Mouse (Mus musculus) heart, adult 9 months (tissue): ENCODE measurements around the gene Rnf114.

Experiments
- DNase-seq, 2 experiments: peaks; one replicate each; pipeline ENCODE4 v3.0.0; 2022; ENCODE audit warnings: low spot score in 2 of 2

Rnf114 gene

DNA sequence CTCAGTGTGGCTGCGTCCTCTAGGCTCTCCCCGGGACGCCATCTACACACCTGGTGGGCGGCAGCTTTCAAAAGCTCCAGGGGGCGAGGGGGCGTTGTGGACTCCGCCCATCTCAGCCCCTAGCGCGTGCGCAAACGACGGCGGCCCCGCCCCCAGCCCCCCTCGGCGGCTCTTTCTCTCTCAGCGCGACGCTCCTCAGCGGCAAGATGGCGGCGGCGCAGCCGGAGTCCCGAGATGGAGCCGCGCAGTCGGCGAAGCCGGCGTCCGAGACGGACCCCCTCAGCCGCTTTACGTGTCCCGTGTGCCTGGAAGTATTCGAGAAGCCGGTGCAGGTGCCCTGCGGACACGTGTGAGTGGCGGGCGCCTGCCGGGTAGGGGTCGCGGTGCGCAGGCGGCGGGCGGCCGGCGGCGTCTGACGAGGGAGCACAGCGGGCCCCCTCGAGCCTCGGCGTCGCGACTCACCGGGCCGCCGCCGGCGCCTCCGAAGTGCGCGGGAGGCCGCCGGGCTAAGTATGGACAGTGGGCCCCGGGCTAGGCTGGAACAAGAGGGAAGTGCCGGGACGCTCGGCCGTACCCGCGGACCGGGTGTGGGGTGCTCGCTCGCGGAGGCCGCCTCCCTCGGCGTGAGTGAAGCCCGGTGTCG is 10.9 kb downstream of the Rnf114 start:
- DNase-seq, result peak; percentile 82 to 86

DNA sequence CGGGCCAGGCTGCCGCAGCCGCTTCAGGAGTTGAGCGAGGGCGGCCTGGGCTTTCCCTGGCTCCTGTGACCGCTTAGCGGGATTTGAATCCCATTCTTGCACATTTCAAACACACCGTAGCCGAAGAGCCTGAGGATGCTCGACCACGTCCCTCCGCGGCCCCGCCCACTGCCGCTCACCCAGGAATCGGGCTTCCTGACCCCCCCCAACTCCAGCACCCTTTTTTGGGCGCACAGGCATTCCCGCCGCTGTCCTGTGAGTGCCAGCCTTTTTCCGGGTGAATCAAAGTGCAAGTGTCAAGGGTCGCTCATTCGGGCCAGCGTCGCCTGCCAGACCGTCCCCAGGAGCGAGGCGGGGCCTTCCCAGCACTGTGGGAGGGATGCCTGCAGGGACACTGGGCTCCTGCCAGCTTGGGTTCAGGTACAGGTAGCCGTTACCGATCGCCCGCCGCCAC is 11.5 kb downstream of the Rnf114 start:
- peak; percentile 55 to 64 for DNase-seq

DNA sequence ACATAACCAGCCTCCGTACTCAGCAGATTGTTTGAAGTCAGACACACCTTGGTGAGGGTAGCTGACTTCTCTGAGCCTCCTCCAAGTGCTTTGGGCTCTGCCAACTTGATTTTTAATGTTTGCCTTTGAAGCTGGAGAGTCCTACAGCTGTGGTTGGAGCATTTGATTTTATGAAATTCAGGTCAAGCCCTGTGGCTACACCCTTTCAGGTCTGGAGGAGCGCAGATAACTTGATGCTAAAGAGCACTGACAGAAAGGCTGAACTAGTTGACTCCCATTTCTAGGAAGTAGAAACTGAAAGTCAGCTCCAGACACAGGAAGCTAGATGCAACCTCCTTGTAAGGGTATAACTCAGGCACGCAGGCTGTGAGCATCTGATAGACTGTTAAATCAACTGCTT is 12.7 kb downstream of the Rnf114 start:
- no peak for DNase-seq

DNA sequence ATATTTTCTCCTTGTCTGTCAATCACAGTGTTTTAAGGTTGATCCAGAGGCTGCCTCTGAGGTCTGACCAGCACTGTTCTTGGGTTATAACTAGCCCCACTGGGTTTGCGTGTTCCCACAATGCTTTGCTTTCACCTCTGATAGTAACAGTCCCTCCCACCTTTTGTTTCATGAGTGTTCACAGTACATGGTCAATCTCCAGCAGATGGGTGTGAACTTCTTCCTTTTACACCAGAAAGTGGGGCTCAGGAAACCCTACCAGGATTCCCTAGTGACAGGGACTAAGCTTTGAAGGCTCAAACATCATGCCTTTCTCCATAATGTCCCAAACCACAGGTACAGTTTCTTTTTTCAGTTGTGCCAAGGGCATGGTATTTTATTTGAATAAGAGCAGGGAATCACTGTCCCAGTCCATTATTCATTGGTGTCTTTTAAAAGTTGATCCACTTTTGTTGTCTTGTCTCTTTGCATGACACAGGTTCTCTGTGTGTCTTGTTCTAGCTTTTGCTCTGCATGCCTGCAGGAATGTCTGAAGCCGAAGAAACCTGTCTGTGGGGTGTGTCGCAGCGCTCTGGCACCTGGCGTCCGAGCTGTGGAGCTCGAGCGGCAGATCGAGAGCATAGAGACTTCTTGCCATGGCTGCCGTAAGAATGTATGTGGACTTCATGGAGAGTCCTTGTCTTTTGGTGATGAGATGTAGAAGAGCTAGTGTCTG is 14.3 kb downstream of the Rnf114 start:
- no peak for DNase-seq

DNA sequence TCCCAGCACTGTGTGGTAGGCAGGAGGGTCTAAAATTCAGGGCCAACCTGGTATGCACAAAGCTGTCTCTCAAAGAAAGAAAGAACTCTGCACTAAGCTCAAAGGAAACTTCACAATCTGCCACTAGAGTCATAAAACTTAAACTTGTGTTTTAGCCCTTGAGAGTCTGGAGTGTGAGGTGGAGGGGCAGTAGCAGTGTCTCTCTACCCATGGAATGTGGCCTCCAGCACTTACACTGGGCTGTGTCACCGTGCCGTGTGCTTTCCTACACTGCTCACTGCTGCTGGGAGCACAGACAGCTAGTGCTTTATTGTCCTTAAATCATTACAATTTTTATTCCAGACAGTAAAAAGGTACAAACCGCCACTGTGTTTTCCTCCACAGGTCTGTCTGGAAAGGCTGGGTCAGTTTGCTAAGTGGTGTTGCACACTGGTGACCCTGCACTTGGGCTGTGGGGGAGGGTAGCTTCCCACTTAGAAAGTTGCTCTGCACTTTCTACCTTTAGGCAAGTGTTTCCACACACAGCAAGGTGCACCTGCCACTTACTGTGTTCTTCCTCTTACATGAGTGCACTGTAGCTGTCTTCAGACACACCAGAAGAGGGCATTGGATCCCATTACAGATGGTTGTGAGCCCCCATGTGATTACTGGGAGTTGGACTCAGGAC is 15.4 kb downstream of the Rnf114 start:
- no peak for DNase-seq

DNA sequence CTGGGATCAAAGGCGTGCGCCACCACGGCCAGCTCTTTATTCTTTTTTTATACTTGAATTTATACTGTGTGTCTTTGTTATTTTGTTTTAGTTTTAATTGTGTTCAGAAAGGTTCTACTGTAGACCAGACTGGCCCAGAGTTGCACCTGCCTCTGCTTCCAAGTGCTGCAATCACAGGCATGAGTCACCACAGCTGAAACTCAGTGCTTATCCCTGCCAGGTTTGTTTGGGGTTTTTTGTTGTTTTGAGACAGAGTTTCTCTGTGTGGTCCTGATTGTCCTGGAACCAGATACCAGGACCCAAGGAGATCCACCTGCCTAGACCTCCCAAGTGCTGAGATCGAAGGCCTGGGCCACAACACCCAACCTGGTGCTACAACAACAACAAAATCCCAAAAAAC is 16.1 kb downstream of the Rnf114 start:
- no peak for DNase-seq

DNA sequence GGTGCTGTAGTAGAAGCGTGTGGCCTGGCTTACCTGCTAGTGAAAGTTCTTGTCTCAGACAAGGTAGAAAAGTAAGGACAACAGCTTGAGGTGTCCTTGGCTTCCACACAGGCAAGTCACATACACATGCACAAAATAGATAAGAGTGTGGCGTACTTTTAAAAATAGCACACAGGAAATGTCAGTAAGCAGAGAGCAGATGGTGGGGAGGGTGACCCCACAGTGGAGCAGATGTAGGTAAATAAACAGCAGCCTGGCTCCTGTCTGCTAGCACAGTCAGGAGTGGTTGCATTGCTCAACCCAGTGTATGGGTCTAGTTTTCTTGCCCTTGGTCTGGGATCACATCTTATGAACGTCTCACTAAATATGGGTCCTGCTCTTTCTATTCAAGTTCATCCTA is 18.0 kb downstream of the Rnf114 start:
- peak in 1 of 2 experiments; percentile 58 for DNase-seq

DNA sequence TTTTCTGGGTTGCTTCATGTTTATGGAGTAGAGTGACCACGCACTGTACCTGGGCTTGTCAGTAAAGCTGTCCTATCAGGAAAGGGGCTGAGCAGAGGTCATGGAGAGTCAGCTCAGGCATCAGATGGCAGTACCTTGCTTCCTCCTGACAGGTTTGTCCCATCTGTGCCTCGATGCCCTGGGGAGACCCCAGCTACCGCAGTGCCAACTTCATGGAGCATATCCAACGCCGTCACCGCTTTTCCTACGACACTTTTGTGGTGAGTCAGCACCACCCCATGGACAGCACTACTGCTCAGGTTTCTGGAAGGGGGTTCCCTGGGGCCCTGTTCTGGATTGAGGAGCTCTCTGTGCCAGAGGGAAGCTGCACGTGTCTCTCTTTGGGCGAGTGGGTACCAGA is 19.9 kb downstream of the Rnf114 start:
- DNase-seq, result no peak

DNA sequence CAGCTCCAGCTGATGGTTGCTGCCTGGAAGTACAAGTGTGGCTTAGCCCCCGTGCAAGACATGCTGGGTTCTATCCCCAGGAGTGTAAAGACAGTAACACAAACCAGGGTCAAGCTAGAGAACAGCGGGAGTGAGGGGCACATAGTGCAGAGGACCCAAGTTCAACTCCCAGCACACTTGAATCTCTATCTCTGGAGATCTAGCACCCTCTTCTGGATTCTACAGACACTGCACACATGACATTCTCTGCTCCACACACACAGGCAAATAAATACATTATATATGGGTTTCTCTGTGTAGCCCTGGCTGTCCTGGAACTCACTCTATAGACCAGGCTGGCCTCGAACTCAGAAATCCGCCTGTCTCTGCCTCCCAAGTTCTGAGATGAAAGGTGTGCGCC is 20.5 kb downstream of the Rnf114 start:
- DNase-seq, result no peak

DNA sequence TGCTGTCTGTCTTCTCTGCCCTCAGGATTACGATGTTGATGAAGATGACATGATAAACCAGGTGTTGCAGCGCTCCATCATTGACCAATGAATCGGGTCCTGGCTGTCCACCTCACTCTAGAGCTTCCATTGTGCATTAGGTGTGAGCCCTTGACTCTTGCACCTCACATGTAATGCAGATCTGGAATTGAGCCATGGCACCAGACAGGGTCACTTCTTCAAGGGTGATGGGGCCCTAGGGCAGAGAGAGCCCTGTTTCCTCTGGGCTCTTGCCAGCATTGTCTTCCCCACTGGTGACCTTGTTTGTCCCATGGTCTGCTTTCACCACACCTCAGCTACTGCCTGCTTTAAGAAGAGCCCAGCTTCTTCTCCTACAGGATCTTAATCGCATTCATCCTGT is 22.2 kb downstream of the Rnf114 start:
- DNase-seq, result no peak

DNA sequence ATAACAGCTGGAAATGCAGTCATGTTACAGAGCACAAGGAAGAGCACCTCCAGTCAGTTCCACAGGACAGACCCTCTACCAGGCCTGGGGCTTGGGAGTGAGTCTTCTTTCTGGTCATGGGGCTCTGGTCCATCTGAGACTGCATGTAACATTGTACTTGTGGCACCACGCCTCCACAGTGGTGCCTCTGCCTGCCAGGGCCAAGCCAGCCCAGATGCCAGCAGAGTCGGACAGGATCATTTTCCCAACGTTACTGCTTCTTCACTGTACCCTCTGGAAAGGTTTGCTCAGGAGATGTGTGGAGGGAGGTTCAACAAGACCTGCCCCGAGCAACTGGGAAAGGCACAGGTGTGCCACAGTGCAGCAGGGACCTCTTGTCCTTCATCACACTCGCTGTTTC is 23.2 kb downstream of the Rnf114 start:
- DNase-seq, result no peak

DNA sequence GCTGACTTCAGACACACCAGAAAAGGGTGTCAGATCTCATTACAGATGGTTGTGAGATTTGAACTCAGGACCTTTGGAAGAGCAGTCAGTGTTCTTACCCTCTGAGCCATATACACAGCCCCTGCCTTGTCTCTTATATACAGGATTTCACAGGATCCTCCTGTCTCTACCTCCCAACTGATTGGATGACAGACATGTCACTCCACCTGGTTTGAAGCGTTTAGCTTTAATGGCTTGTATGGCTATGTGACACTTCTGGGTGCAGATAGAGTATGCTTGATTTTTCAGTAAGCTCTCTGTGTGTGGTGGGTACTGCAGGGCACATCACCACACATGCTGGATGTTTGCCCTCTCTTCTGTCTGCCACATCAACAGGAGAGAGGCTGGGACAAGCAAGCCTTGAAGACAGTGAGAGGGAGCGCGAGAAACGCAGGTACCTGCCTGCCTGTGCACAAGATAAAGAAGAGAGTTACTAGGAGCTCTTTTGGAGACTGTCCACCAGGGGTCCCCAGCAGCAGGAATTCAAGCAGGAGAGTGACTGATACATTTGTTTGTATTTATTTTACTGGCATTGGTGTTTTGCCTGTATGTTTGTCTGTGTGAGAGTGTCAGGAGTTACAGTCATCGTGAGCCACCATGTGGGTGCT is 27.3 kb downstream of the Rnf114 start:
- DNase-seq, result no peak

DNA sequence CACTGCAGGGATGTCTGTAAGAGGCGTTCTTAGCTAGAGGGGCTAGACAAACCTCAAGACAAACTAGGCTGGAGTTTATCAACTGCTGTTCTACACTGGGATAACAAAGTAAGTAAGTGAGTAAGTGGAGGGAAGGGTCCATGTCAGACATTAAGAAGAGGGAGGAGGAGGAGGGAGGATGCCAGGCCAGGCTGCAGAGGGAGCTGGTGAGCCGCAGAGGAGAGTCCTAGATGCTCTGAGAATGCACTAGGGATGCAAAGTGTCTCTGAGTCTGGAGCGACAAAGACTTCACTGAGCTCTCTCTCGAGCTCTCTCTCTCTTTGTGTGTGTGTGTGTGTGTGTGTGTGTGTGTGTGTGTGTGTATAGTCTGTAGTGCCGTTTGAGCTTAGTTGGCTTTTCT is 35.8 kb downstream of the Rnf114 start:
- no peak for DNase-seq

DNA sequence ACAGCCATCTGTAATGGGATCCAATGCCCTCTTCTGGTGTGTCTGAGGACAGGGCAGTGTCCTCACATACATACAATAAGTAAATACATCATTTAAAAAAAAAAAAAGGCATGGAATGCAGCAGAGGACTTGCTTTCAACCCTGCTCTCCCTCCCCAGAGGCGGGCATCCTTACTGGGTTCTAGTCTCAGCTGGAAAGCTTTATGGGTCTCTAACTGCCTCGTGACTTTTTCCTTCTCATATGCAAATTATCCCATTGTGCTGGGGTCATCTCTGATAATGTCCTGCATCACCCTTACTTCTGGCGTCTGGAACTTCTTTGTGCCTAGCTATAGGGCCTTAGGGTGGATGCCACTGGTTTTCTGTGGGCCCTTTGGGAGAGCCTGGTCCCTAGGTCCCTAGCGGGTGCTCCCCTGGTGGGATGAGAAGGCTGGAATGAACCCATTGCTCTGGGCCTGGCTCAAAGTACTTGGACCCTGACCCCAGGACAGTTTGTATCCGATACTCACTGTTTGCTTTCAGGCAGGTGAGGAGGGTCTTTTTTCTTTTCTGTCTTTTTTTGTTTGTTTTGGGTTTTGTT is 37.6 kb downstream of the Rnf114 start:
- no peak for DNase-seq

DNA sequence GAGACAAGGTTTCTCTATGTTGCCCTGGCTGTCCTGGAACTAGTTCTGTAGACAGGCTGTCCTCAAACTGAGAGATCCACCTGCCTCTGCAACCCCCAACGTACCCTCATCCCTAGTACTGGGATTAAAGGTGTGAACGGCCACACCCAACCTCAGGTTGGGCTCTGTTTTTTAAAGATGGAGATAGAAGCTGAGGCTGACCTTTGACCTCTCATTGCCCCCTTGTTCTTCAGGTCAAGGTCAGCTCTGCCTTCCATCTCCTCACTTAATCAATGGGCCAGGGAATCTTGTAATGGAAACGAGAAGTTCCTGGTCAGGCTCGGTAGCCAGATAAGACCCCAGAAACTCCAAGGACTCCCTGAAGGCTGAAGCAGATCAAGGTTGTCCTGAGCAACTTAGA is 38.1 kb downstream of the Rnf114 start:
- no peak for DNase-seq

DNA sequence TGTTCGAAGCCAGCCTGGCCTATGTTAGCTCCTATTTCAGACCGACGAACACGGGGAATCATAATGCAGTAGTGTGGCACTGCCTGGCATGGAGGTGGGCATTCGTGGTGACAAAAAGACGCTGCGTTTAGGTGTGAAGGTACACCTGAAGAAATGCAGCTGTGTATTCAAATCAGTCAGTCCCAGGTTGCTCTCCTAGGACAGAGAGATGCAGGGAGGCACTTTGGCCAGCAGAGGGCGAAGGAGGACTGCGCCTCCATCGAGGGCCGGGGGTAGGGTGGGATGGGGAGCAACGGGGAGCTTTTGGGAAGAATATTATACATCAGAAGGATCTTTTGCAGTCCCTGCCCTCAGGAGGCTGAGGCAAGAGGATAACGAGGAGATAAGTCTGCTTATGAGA is 39.7 kb downstream of the Rnf114 start:
- DNase-seq, result no peak

DNA sequence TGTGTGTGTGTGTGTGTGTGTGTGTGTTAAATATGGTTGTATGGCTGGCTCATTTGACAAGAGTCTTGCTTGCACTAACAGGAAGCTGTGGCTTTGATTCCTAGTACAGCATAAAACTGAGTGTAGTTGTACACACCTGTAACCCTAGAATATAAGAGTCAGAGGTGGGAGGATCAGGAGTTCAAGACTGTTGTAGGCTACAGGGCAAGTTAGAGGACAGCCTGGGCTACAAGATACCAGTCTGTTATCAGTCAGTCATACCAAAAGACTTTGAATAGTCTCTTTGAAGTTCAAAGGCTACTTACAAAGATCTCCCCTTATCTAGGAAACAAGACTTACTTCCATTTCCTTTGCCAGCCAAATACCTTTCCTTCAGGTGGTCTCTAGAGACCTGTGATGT is 41.4 kb downstream of the Rnf114 start:
- DNase-seq, result no peak

DNA sequence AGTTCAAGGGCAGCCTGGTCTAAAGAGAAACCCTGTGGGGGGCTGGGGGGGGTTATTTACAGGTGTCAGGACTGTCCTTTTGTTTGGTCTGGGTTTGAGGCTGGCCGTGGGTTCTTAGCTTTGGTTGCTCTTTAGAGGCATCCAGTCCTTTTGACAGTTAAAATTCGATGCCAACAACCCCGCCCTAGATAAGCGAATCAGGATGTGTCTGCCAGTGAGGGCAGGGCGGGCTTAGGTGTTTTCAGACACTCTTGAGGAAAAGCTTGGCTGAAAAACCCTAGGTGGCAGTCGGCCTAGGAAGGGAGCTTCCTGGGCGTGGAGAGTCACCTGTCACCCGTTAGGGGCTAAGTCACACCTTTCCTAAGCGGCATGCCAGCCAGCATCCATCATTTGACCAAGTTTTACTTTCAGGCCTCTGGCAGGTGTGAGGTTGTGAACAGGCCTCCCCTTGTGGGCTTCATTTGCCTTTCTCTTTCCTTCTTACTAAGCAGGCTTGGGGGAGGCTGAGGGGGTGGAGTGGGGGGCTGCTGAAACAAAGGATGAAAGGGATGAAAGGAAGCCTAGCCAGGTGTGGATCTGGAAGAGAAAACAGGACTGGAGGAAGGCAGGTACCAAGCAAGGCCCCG is 44.0 kb downstream of the Rnf114 start:
- no peak for DNase-seq

DNA sequence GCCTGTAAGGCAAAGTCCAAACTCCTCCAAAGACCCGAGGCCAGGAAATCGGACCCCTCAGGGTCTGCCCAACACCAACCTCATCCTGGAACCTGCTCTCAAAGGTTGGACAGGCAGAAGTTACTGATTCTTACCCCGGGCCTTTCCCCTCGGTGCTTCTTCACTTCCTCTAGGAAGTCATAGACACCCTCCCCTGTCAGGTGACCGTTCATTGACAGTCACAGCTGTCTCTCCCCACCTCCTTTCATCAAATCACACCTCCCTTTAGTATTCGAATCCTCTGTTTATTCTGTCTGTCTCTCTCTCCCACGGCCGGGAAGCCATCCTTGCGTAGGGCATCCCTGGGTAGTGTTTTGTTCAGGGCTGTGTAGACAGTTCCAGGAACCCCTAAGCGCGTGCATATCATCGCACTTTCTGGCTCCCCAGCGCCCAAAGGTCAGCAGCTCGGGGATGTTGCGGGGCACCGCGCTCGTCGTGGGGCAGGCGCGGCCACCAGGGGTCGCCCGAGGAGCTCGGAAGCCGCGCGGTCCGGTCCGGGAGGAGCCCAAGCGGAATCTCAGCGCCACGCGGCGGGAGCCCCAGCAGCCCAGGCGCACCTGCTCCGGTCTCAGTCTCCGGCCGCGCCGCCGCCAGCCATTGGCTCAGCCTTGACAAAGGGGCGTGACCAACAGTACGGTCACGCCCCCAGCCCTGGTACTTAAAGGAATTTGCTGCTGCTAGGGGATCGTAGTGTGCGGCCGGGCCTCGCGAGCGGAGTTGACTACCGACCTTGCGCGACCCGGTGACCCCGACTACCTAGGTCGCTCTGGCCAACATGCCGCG is 45.2 kb downstream of the Rnf114 start, which contains the start of gene Snai1:
Gene Snai1, plus strand, starts transcription at position 720 of the 822 bp plus-strand sequence.
- DNase-seq, result peak; percentile 93

DNA sequence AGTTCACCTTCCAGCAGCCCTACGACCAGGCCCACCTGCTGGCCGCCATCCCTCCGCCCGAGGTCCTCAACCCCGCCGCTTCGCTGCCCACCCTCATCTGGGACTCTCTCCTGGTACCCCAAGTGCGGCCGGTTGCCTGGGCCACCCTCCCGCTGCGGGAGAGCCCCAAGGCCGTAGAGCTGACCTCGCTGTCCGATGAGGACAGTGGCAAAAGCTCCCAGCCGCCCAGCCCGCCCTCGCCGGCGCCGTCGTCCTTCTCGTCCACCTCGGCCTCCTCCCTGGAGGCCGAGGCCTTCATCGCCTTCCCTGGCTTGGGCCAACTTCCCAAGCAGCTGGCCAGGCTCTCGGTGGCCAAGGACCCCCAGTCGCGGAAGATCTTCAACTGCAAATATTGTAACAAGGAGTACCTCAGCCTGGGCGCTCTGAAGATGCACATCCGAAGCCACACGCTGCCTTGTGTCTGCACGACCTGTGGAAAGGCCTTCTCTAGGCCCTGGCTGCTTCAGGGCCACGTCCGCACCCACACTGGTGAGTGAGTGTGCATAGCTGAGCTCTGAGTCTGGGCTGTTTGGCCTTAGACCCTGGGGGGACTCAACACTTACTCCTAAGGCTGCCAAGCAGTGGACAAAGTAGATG is 46.3 kb downstream of the Rnf114 start:
- no peak for DNase-seq
